Mouse (Mus musculus): Measurements from ENCODE around the gene Gria1. TPM values are rescaled to one million over a fixed set of nuclear protein-coding genes. Genes with fewer than 3 reads are reported as not detected.

The Gria1 gene
- polyA plus RNA-seq, 1 experiment from 2014 or later = 2.0 TPM

DNA sequence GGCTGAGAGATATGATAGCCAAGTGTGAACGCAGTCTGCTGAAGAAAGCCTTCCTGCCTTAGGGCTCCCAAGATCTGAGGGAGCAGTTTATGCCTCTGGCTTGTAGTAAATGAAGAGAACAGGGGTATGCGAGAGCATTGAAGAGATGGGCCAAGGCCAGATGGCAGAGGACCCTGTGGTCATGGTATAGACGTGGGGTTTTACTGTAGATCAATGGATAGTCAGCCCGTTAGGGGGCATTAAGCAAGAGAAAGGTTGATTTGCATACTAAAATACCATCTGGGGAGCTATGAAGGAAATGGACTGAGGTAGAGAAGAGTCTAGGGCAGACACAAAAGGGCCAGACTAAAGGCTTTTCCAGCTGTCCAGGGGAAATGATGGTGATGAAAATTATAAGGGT is 237.7 kb downstream of the Gria1 start:
- no peak overlapping the region for H3K27ac ChIP-seq
- no peaks in the 10 kb centered on the region for H3K36me3 ChIP-seq
- no peak overlapping the region for H3K4me2 ChIP-seq
- no peak overlapping the region for H3K4me3 ChIP-seq (replicated peaks)
- no peak overlapping the region for H3K9ac ChIP-seq
- WGBS = 76% methylated on average over 4 of the region's 4 CpGs
- ATAC-seq (replicated peaks; ENCODE audit: low FRiP score) = no peak
- H3K9me3 ChIP-seq (replicated peaks) = no peaks in the 10 kb centered on the region
- H3K4me1 ChIP-seq = no peaks in the 10 kb centered on the region
- no peaks in the 10 kb centered on the region for H3K27me3 ChIP-seq

DNA sequence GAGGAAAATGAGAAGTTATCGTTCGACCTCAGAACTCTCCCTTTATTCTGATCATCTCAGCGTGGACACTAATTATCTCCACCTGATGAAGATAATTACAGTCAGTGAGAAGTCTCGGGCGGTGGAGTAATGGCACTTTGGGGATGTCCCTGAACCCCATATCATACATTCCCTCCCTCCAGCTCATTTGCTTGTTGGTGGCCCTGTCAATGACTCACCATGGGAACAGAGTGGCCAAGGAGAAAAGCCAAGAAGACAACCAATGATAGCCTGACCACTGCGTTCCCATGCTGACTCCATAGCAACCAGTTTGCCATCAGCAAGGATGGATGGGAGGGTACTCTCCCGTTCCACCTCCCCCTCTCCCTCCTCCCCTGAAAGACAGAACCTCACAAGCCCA is 238.9 kb downstream of the Gria1 start:
- ATAC-seq (replicated peaks; ENCODE audit: low FRiP score) = no peak
- 80% methylated on average over 7 of the region's 7 CpGs for WGBS

DNA sequence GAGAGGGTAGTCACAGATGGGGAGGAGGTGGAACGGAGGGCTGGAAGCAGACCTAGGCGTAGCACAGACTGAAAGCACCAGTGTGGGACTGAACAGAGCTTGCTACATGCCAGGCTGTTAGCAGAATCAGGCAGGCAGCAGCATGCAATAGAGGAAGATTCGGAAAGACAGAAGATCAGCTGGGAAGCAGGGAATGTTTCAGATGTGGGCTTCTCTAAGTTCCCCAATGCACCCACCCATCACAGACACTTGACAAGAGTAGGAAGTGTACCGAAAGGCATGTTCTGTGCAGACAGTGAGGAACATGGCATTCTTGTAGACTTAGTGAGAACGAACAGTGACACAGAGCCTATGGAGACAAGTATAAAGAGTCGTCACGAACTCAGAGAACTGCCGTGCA is 260.5 kb downstream of the Gria1 start:
- Histone ChIP-seq H3K4me2 (no peak overlapping the region), H3K4me1 (no peaks in the 10 kb centered on the region), H3K9me3 (replicated peaks) (no peaks in the 10 kb centered on the region), H3K36me3 (no peaks in the 10 kb centered on the region), H3K27ac (no peak overlapping the region), H3K9ac (no peak overlapping the region), H3K27me3 (no peaks in the 10 kb centered on the region), H3K4me3 (replicated peaks) (no peak overlapping the region)
- 92% methylated on average over 8 of the region's 8 CpGs for WGBS
- no peak for ATAC-seq (replicated peaks; ENCODE audit: low FRiP score)

More for the DNA sequence above, 238.9 kb downstream of the Gria1 start:
- Histone ChIP-seq H3K9ac (no peak overlapping the region), H3K4me3 (replicated peaks) (no peak overlapping the region), H3K36me3 (no peaks in the 10 kb centered on the region), H3K27me3 (no peaks in the 10 kb centered on the region), H3K9me3 (replicated peaks) (no peaks in the 10 kb centered on the region), H3K4me1 (no peaks in the 10 kb centered on the region), H3K27ac (no peak overlapping the region), H3K4me2 (no peak overlapping the region)

DNA sequence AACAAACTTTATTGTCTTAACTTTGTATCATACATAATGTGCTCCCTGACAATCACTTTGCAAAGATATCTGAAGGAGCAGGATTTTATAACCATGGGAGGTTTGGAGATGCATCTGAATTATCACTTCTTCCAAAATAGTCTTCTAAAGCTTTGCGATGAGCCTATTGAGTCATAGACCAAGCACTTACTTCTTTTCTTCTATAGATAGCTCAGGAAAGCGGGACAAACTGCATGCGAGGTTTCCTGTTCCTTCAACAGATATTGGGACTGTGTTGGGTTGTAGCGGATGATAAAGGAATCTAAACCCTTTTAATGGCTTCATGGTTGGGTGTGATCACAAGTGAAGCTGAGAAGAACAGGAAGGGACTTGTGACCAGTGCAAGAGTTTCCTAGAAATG is 263.5 kb downstream of the Gria1 start:
- no peak overlapping the region for H3K9ac ChIP-seq
- no peaks in the 10 kb centered on the region for H3K9me3 ChIP-seq (replicated peaks)
- H3K27ac ChIP-seq = no peak overlapping the region
- H3K27me3 ChIP-seq = no peaks in the 10 kb centered on the region
- no peaks in the 10 kb centered on the region for H3K36me3 ChIP-seq
- H3K4me1 ChIP-seq = no peaks in the 10 kb centered on the region
- H3K4me2 ChIP-seq = no peak overlapping the region
- no peak overlapping the region for H3K4me3 ChIP-seq (replicated peaks)
- no peak for ATAC-seq (replicated peaks; ENCODE audit: low FRiP score)
- 94% methylated on average over 4 of the region's 4 CpGs for WGBS

DNA sequence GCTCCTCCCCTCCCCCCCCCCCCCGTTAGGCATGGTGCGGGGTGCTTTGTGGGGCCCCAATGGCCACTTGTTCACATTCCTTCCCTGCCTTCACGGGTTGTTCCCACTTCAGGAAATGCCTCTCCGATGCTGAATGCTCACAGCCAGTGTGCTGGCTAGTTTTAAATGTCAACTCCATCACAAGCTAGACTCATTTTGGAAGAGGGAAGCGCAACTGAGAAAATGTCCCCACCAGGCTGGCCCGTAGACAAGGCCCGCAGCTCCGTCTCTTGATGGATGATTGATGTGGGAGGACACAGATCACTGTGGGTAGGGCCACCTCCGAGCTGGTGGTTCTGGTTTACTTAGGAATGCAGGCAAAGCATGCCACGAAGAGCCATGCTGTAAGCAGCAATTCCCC is 266.9 kb downstream of the Gria1 start:
- no peaks in the 10 kb centered on the region for H3K4me1 ChIP-seq
- ATAC-seq (replicated peaks; ENCODE audit: low FRiP score) = no peak
- no peak overlapping the region for H3K4me2 ChIP-seq
- no peaks in the 10 kb centered on the region for H3K36me3 ChIP-seq
- no peak overlapping the region for H3K4me3 ChIP-seq (replicated peaks)
- no peak overlapping the region for H3K27ac ChIP-seq
- H3K9ac ChIP-seq = no peak overlapping the region
- WGBS = 35% methylated on average over 10 of the region's 10 CpGs
- no peaks in the 10 kb centered on the region for H3K27me3 ChIP-seq
- H3K9me3 ChIP-seq (replicated peaks) = no peaks in the 10 kb centered on the region

DNA sequence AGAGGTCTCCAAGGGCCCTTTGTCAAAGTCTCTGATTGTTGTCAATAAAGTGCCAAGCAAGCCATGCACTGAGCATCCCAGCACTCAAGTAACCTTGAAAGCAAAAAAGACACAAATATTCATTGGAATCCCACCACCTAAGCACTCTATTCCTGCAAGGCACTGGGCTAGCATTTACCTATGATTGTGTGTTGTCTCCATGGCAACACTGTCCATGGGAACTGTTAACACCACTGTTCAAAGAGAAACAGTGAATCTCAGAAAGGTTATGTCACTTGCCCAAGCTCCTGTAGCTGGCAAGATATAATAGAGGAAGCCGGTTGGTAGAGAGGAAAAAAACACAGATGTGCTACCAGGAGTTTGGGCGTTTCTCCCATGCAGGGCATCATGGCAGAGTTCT is 274.9 kb downstream of the Gria1 start:
- Histone ChIP-seq H3K27ac (no peak overlapping the region), H3K4me1 (no peaks in the 10 kb centered on the region), H3K27me3 (no peaks in the 10 kb centered on the region), H3K36me3 (no peaks in the 10 kb centered on the region), H3K9me3 (replicated peaks) (no peaks in the 10 kb centered on the region), H3K9ac (no peak overlapping the region), H3K4me3 (replicated peaks) (no peak overlapping the region), H3K4me2 (no peak overlapping the region)
- no peak for ATAC-seq (replicated peaks; ENCODE audit: low FRiP score)
- WGBS = 83% methylated on average over 2 of the region's 2 CpGs

DNA sequence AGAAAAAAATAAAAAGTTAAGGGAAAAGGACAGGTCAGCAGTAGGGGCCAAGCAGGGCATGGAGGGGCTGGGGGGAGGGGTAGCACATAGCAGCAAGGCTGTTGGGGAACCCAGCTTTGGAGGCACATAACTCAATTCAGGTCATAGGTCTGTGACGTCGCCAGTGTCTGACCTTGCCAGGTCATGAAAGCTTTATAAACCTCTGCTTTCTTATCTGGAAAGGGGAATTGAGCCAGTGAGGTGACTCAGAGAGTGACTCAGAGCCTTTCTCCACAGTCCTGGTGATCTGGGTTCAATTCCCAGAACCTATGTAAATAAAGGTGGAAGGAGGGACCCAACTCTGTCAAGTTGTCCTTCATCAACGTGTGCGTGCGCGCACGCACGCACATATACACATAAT is 286.2 kb downstream of the Gria1 start:
- Histone ChIP-seq H3K27me3 (no peaks in the 10 kb centered on the region), H3K9ac (no peak overlapping the region), H3K4me3 (replicated peaks) (no peak overlapping the region), H3K4me1 (no peaks in the 10 kb centered on the region), H3K27ac (no peak overlapping the region), H3K9me3 (replicated peaks) (no peaks in the 10 kb centered on the region), H3K36me3 (no peaks in the 10 kb centered on the region), H3K4me2 (no peak overlapping the region)
- ATAC-seq (replicated peaks; ENCODE audit: low FRiP score) = no peak
- 91% methylated on average over 8 of the region's 8 CpGs for WGBS

DNA sequence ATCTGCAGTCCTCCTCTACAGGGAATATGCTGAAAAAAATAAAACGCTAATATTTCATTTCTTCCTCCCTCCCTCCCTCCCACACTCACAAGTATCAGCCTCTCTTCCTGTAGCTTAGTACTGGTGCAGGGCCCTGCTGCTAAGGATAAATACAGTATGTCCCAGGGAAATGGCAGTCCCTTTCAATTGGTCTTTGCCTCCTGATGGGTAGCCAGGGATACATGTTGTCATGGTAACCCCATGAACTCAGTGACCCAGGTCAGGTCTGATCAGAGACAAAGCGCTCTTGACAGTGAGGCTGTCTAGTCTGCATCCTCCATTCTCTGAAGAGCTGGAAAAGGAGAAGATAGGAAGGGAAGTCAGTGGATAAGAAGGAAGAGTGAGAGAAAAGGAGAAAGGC is 287.1 kb downstream of the Gria1 start:
- WGBS = 57% methylated on average over 2 of the region's 2 CpGs
- H3K4me2 ChIP-seq = no peak overlapping the region
- no peaks in the 10 kb centered on the region for H3K36me3 ChIP-seq
- no peak overlapping the region for H3K9ac ChIP-seq
- no peaks in the 10 kb centered on the region for H3K27me3 ChIP-seq
- H3K27ac ChIP-seq = no peak overlapping the region
- H3K4me3 ChIP-seq (replicated peaks) = no peak overlapping the region
- no peaks in the 10 kb centered on the region for H3K4me1 ChIP-seq
- no peaks in the 10 kb centered on the region for H3K9me3 ChIP-seq (replicated peaks)
- no peak for ATAC-seq (replicated peaks; ENCODE audit: low FRiP score)

DNA sequence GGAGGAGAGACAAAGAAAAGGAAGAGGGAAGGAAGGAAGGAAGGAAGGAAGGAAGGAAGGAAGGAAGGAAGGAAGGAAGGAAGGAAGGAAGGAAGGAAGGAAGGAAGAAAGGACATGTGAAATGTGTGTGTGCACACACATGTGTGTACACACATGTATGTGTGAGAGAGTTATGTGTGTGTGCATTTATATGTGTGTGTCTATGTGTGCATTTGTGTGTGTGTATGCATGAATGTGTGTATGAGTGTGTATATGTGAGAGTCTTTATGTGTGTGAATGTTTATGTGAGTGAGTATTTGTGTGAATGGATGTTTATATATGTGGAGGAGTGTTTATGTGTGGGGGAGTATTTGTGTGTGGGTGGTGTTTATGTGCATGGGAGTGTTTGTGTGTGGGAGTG is 287.5 kb downstream of the Gria1 start:
- Histone ChIP-seq H3K9me3 (replicated peaks) (no peaks in the 10 kb centered on the region), H3K27ac (no peak overlapping the region), H3K4me1 (no peaks in the 10 kb centered on the region), H3K4me2 (no peak overlapping the region), H3K4me3 (replicated peaks) (no peak overlapping the region), H3K27me3 (no peaks in the 10 kb centered on the region), H3K9ac (no peak overlapping the region), H3K36me3 (no peaks in the 10 kb centered on the region)
- ATAC-seq (replicated peaks; ENCODE audit: low FRiP score) = no peak

DNA sequence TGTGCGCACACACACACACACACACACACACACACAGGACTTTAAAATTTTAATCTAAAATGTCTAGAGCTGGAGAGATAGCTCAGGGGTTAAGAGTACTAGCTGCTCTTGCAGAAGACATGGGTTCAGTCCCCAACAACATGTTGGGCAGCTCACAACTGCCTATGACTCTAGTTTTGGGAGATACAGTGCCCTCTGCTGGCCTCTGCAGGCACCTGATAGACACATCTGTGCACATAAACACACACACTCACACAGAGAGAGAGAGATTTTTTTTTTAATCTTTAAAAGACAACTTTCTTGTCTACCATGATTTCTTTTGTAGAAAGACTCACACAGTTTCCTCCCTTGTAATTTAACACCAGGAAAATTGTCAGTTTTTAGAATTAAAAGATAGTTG is 292.4 kb downstream of the Gria1 start:
- H3K4me1 ChIP-seq = no peaks in the 10 kb centered on the region
- H3K4me3 ChIP-seq (replicated peaks) = no peak overlapping the region
- H3K27me3 ChIP-seq = no peaks in the 10 kb centered on the region
- no peak overlapping the region for H3K9ac ChIP-seq
- no peaks in the 10 kb centered on the region for H3K9me3 ChIP-seq (replicated peaks)
- H3K4me2 ChIP-seq = no peak overlapping the region
- no peak for ATAC-seq (replicated peaks; ENCODE audit: low FRiP score)
- H3K27ac ChIP-seq = no peak overlapping the region
- H3K36me3 ChIP-seq = no peaks in the 10 kb centered on the region
- WGBS = 93% methylated on average over 1 of the region's 1 CpGs

DNA sequence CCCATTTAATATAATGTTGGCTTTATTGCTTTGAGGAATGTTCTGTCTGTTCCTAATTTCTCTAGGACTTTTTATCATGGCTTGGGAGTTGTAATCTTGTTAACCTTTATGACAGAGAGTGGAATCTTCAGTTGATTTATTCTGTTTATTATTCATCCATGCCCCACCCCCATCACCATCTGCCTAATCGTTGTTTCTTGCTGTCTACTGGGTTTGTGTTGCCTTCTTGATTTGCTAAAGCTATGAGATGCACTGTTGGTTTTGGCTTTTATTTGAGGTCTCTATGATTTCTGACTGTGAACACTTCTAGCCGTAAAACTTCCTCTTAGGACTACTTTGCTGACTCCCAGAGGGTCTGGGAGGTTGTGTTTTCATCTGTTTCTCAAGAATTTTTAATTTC is 294.9 kb downstream of the Gria1 start:
- WGBS = 50% methylated on average over 2 of the region's 2 CpGs
- no peaks in the 10 kb centered on the region for H3K9me3 ChIP-seq (replicated peaks)
- no peaks in the 10 kb centered on the region for H3K36me3 ChIP-seq
- H3K27ac ChIP-seq = no peak overlapping the region
- no peak overlapping the region for H3K4me2 ChIP-seq
- no peak overlapping the region for H3K9ac ChIP-seq
- no peak overlapping the region for H3K4me3 ChIP-seq (replicated peaks)
- no peaks in the 10 kb centered on the region for H3K4me1 ChIP-seq
- H3K27me3 ChIP-seq = no peaks in the 10 kb centered on the region
- no peak for ATAC-seq (replicated peaks; ENCODE audit: low FRiP score)

DNA sequence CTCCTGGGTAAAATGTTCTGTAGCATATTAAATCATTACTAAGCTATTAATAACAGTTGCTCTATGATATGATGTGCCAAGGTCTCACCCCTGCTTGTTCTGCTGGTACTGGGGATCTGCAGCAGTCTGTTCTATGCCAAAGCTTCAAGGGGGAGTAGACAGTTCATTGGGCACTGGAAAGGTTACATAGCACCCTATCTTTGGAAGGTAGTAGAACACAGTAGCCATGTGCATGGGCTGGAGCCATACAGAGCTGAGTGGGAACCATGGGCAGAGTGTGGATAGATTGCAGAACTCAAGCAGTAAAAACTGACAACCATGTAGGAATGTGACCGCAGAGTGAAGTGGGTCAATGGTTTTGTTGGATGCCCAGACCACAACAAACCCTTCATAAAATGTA is 295.7 kb downstream of the Gria1 start:
- ATAC-seq (replicated peaks; ENCODE audit: low FRiP score) = peak; percentile 56; the same call in 1 of the 2 replicates
- 56% methylated on average over 1 of the region's 1 CpGs for WGBS

DNA sequence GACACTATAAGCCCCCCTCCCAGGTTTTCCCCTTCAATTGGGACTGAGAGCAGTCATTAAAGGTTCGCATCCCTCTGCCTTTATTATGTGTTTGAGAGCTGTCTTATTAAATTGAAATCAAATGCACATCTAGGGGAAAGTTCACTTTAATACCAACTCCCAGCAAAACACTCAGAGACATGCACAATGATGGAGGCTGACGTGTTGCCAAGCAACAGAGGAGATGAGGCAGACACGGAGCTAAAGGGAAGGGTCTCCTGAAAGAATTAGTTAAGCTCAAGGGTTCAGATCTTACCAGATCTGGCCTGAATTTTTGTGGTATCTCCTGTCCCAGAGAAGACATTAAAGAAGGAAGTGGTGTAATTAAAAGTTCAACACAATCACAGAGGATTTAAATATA is 305.9 kb downstream of the Gria1 start:
- H3K9ac ChIP-seq = no peak overlapping the region
- H3K4me3 ChIP-seq (replicated peaks) = no peak overlapping the region
- no peak overlapping the region for H3K27ac ChIP-seq
- H3K9me3 ChIP-seq (replicated peaks) = no peaks in the 10 kb centered on the region
- 78% methylated on average over 3 of the region's 3 CpGs for WGBS
- no peak for ATAC-seq (replicated peaks; ENCODE audit: low FRiP score)
- H3K4me1 ChIP-seq = no peaks in the 10 kb centered on the region
- no peaks in the 10 kb centered on the region for H3K27me3 ChIP-seq
- no peaks in the 10 kb centered on the region for H3K36me3 ChIP-seq
- no peak overlapping the region for H3K4me2 ChIP-seq

More for the DNA sequence above, 295.7 kb downstream of the Gria1 start:
- no peak overlapping the region for H3K9ac ChIP-seq
- H3K27me3 ChIP-seq = no peaks in the 10 kb centered on the region
- H3K27ac ChIP-seq = no peak overlapping the region
- no peak overlapping the region for H3K4me3 ChIP-seq (replicated peaks)
- no peaks in the 10 kb centered on the region for H3K9me3 ChIP-seq (replicated peaks)
- no peak overlapping the region for H3K4me2 ChIP-seq
- H3K36me3 ChIP-seq = no peaks in the 10 kb centered on the region
- H3K4me1 ChIP-seq = no peaks in the 10 kb centered on the region
